Mouse (Mus musculus): Measurements from ENCODE around the gene Fsip1. TPM values are rescaled to one million over a fixed set of nuclear protein-coding genes. Genes with fewer than 3 reads are reported as not detected.

Gene Fsip1
- polyA plus RNA-seq, 1 experiment from 2014 or later, result 0.11 TPM

DNA sequence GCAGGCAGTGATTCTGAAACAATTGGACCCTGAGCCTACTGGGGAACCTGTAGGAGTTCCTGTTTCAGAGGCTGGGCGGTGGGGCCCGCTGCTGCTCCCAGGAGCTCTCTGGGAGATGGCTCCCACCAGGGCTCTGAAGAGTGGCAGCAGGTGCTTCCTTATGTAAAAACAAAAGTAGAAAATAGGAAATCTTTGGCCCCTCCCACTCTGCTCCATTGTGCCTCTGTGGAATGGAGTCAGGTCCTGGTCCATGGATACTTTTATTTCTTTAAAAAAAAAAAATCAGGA, 7.1 kb upstream of the Fsip1 start:
- Histone ChIP-seq H3K4me1 (ENCODE audit: control insufficient read depth, insufficient read depth, low read length) (no peaks in the 10 kb centered on the region), H3K9me3 (replicated peaks; ENCODE audit: control insufficient read depth, low read length) (no peaks in the 10 kb centered on the region), H3K36me3 (ENCODE audit: control insufficient read depth, insufficient read depth) (no peaks in the 10 kb centered on the region), H3K27me3 (ENCODE audit: control insufficient read depth, insufficient read depth, low read length) (peaks cover 7% of the 10 kb centered on the region), H3K4me3 (ENCODE audit: low read length) (no peak overlapping the region), H3K27ac (ENCODE audit: low read length) (no peak overlapping the region), H3K4me2 (ENCODE audit: low read depth, low read length) (no peak overlapping the region), H3K9ac (ENCODE audit: low read length) (no peak overlapping the region)
- 56% methylated on average over 2 of the region's 2 CpGs for WGBS
- no peak for ATAC-seq (replicated peaks; ENCODE audit: extremely low read depth, insufficient read depth, low FRiP score)

- no peak overlapping the region for H3K9ac ChIP-seq (ENCODE audit: low read length)
- no peaks in the 10 kb centered on the region for H3K4me1 ChIP-seq (ENCODE audit: control insufficient read depth, insufficient read depth, low read length)
- no peaks in the 10 kb centered on the region for H3K36me3 ChIP-seq (ENCODE audit: control insufficient read depth, insufficient read depth)
- H3K4me2 ChIP-seq (ENCODE audit: low read depth, low read length), result no peak overlapping the region
- ATAC-seq (replicated peaks; ENCODE audit: extremely low read depth, insufficient read depth, low FRiP score), result no peak
- no peak overlapping the region for H3K27ac ChIP-seq (ENCODE audit: low read length)
- H3K4me3 ChIP-seq (ENCODE audit: low read length), result no peak overlapping the region
- 16% methylated on average over 8 of the region's 8 CpGs for WGBS
- H3K9me3 ChIP-seq (replicated peaks; ENCODE audit: control insufficient read depth, low read length), result no peaks in the 10 kb centered on the region
- peaks cover 7% of the 10 kb centered on the region for H3K27me3 ChIP-seq (ENCODE audit: control insufficient read depth, insufficient read depth, low read length)
Observed at GRCm38 (mm10) chr2:118263151-118263913, 6.6 kb upstream of the Fsip1 start.

GRCm38 (mm10) chr2:118262673-118263072, 5.9 kb upstream of the Fsip1 start:
- no peaks in the 10 kb centered on the region for H3K36me3 ChIP-seq (ENCODE audit: control insufficient read depth, insufficient read depth)
- H3K9me3 ChIP-seq (replicated peaks; ENCODE audit: control insufficient read depth, low read length), result no peaks in the 10 kb centered on the region
- H3K4me1 ChIP-seq (ENCODE audit: control insufficient read depth, insufficient read depth, low read length), result no peaks in the 10 kb centered on the region
- peaks cover 7% of the 10 kb centered on the region for H3K27me3 ChIP-seq (ENCODE audit: control insufficient read depth, insufficient read depth, low read length)
- no peak overlapping the region for H3K4me2 ChIP-seq (ENCODE audit: low read depth, low read length)
- no peak for ATAC-seq (replicated peaks; ENCODE audit: extremely low read depth, insufficient read depth, low FRiP score)
- H3K27ac ChIP-seq (ENCODE audit: low read length), result no peak overlapping the region
- no peak overlapping the region for H3K9ac ChIP-seq (ENCODE audit: low read length)
- WGBS, result 47% methylated on average over 8 of the region's 8 CpGs
- H3K4me3 ChIP-seq (ENCODE audit: low read length), result no peak overlapping the region

- 80% methylated on average over 5 of the region's 5 CpGs for WGBS
- no peak for ATAC-seq (replicated peaks; ENCODE audit: extremely low read depth, insufficient read depth, low FRiP score)
- Histone ChIP-seq H3K27ac (ENCODE audit: low read length) (no peak overlapping the region), H3K4me3 (ENCODE audit: low read length) (no peak overlapping the region), H3K4me1 (ENCODE audit: control insufficient read depth, insufficient read depth, low read length) (0 out of 2 replicates have a peak, but pooled peaks cover 2% of the 10 kb centered on the region), H3K9me3 (replicated peaks; ENCODE audit: control insufficient read depth, low read length) (no peaks in the 10 kb centered on the region), H3K9ac (ENCODE audit: low read length) (no peak overlapping the region), H3K36me3 (ENCODE audit: control insufficient read depth, insufficient read depth) (no peaks in the 10 kb centered on the region), H3K27me3 (ENCODE audit: control insufficient read depth, insufficient read depth, low read length) (peaks cover 7% of the 10 kb centered on the region), H3K4me2 (ENCODE audit: low read depth, low read length) (no peak overlapping the region)
Observed at GRCm38 (mm10) chr2:118259746-118260145, 3.0 kb upstream of the Fsip1 start.

DNA sequence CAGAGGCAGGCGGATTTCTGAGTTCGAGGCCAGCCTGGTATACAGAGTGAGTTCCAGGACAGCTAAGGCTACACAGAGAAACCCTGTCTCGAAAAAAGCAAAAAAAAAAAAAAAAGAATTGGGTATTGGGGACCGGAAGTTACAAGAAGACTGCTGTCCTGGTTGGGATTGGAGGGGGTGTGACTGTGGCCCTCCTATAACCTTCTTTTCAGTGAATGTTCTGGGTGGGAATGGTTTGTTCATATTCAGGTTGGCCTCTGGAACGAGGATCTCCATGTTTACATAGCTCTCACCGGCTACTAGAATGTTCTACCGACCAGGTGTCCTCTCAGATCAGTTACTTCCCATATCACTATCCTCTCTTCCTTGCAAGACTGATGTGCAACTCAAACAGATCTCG, 328 bp upstream of the Fsip1 start:
- H3K27ac ChIP-seq (ENCODE audit: low read length), result no peak overlapping the region
- no peak overlapping the region for H3K9ac ChIP-seq (ENCODE audit: low read length)
- no peaks in the 10 kb centered on the region for H3K36me3 ChIP-seq (ENCODE audit: control insufficient read depth, insufficient read depth)
- WGBS, result 74% methylated on average over 8 of the region's 8 CpGs
- no peaks in the 10 kb centered on the region for H3K9me3 ChIP-seq (replicated peaks; ENCODE audit: control insufficient read depth, low read length)
- H3K4me3 ChIP-seq (ENCODE audit: low read length), result peak overlapping the region; percentile 58
- no peaks in the 10 kb centered on the region for H3K27me3 ChIP-seq (ENCODE audit: control insufficient read depth, insufficient read depth, low read length)
- no peak for ATAC-seq (replicated peaks; ENCODE audit: extremely low read depth, insufficient read depth, low FRiP score)
- peak overlapping the region; percentile 83 for H3K4me2 ChIP-seq (ENCODE audit: low read depth, low read length)
- H3K4me1 ChIP-seq (ENCODE audit: control insufficient read depth, insufficient read depth, low read length), result 0 out of 2 replicates have a peak, but pooled peaks cover 2% of the 10 kb centered on the region

- Histone ChIP-seq H3K4me1 (ENCODE audit: control insufficient read depth, insufficient read depth, low read length) (0 out of 2 replicates have a peak, but pooled peaks cover 2% of the 10 kb centered on the region), H3K36me3 (ENCODE audit: control insufficient read depth, insufficient read depth) (no peaks in the 10 kb centered on the region), H3K27me3 (ENCODE audit: control insufficient read depth, insufficient read depth, low read length) (no peaks in the 10 kb centered on the region), H3K9ac (ENCODE audit: low read length) (no peak overlapping the region), H3K4me2 (ENCODE audit: low read depth, low read length) (no peak overlapping the region), H3K9me3 (replicated peaks; ENCODE audit: control insufficient read depth, low read length) (no peaks in the 10 kb centered on the region), H3K27ac (ENCODE audit: low read length) (no peak overlapping the region), H3K4me3 (ENCODE audit: low read length) (no peak overlapping the region)
- ATAC-seq (replicated peaks; ENCODE audit: extremely low read depth, insufficient read depth, low FRiP score), result no peak
- 66% methylated on average over 8 of the region's 8 CpGs for WGBS
Observed at GRCm38 (mm10) chr2:118254516-118254915, 2.2 kb downstream of the Fsip1 start.

GRCm38 (mm10) chr2:118248966-118249365, 7.8 kb downstream of the Fsip1 start:
- Histone ChIP-seq H3K4me2 (ENCODE audit: low read depth, low read length) (no peak overlapping the region), H3K36me3 (ENCODE audit: control insufficient read depth, insufficient read depth) (no peaks in the 10 kb centered on the region), H3K4me3 (ENCODE audit: low read length) (no peak overlapping the region), H3K27ac (ENCODE audit: low read length) (no peak overlapping the region), H3K4me1 (ENCODE audit: control insufficient read depth, insufficient read depth, low read length) (no peaks in the 10 kb centered on the region), H3K9me3 (replicated peaks; ENCODE audit: control insufficient read depth, low read length) (no peaks in the 10 kb centered on the region), H3K9ac (ENCODE audit: low read length) (no peak overlapping the region), H3K27me3 (ENCODE audit: control insufficient read depth, insufficient read depth, low read length) (0 out of 2 replicates have a peak, but pooled peaks cover 3% of the 10 kb centered on the region)
- ATAC-seq (replicated peaks; ENCODE audit: extremely low read depth, insufficient read depth, low FRiP score), result no peak
- WGBS, result 62% methylated on average over 12 of the region's 12 CpGs

DNA sequence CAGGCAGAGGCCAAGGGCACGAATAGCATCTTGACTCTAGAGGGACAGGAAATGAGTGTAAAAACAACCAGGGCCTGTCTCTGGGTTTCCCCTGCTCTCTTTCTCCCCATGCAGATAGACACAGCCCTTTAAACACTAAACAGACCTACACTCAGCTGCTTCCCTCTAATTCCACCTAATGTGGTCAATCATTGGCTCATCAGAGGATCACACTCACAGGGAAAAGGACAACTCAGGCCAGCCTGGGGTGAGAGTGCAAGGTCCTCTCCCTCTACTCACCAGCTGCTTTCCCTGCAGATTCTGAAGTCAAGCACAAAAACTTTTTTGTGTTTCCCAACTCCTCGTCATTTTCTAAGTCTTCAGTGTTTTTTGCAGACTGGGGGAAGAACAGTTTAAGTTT, 8.8 kb downstream of the Fsip1 start:
- no peak for ATAC-seq (replicated peaks; ENCODE audit: extremely low read depth, insufficient read depth, low FRiP score)
- Histone ChIP-seq H3K4me3 (ENCODE audit: low read length) (no peak overlapping the region), H3K36me3 (ENCODE audit: control insufficient read depth, insufficient read depth) (no peaks in the 10 kb centered on the region), H3K4me2 (ENCODE audit: low read depth, low read length) (no peak overlapping the region), H3K27me3 (ENCODE audit: control insufficient read depth, insufficient read depth, low read length) (0 out of 2 replicates have a peak, but pooled peaks cover 3% of the 10 kb centered on the region), H3K27ac (ENCODE audit: low read length) (no peak overlapping the region), H3K4me1 (ENCODE audit: control insufficient read depth, insufficient read depth, low read length) (no peaks in the 10 kb centered on the region), H3K9ac (ENCODE audit: low read length) (no peak overlapping the region), H3K9me3 (replicated peaks; ENCODE audit: control insufficient read depth, low read length) (no peaks in the 10 kb centered on the region)
- WGBS, result 49% methylated on average over 2 of the region's 2 CpGs

DNA sequence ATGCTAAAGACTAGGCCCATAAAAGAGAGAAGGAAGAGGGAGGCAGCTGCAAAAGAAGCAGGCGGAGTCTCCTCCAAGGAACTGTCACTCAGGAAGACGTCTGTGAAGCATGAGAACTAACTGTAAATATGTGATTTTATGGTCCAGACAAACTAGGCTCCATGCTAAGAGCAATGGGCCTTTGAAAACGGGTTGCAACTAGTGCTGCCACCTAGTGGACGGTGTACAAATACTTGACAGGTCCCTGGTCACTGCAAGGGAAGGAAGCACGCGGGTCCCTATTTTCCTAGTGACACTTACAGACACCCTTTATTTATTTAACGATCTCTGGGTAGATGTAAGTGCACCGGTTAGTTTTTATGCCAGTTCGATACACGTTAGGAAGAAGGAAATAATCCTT, 10.9 kb downstream of the Fsip1 start:
- ATAC-seq (replicated peaks; ENCODE audit: extremely low read depth, insufficient read depth, low FRiP score), result no peak
- Histone ChIP-seq H3K36me3 (ENCODE audit: control insufficient read depth, insufficient read depth) (no peaks in the 10 kb centered on the region), H3K4me1 (ENCODE audit: control insufficient read depth, insufficient read depth, low read length) (no peaks in the 10 kb centered on the region), H3K9me3 (replicated peaks; ENCODE audit: control insufficient read depth, low read length) (no peaks in the 10 kb centered on the region), H3K4me3 (ENCODE audit: low read length) (no peak overlapping the region), H3K27me3 (ENCODE audit: control insufficient read depth, insufficient read depth, low read length) (0 out of 2 replicates have a peak, but pooled peaks cover 3% of the 10 kb centered on the region), H3K9ac (ENCODE audit: low read length) (no peak overlapping the region), H3K27ac (ENCODE audit: low read length) (no peak overlapping the region), H3K4me2 (ENCODE audit: low read depth, low read length) (no peak overlapping the region)
- 8% methylated on average over 10 of the region's 10 CpGs for WGBS
